Mouse (Mus musculus): ENCODE data around the gene Rsbn1l.

GRCm38 (mm10) chr5:20983505-20983904 lies 27.3 kb upstream of the Rsbn1l start:
- no peak for TF ChIP-seq CTCF (IDR thresholded peaks at IDR 0.05; ENCODE audit: low read depth)
- TF ChIP-seq EP300 (IDR thresholded peaks at IDR 0.05; ENCODE audit: low read depth), result no peak
